Mouse (Mus musculus) embryonic facial prominence, embryonic 13.5 days (tissue): Measurements from ENCODE around the gene Nek7. TPM values are rescaled to one million over a fixed set of nuclear protein-coding genes. Genes with fewer than 3 reads are reported as not detected.

ENCODE experiments used
- ATAC-seq: fragments of 200-750 bp; cut with Nextera tagmentation; 2 replicates; pipeline ENCODE4 v1.8.0; 2017; ENCODE audit warnings: low read depth; ENCODE audit not compliant: insufficient number of reproducible peaks, insufficient read depth, low FRiP score, low TSS enrichment
- H3K27ac ChIP-seq: fragments of 300-500 bp; sonication (generic); 2 replicates; pipeline ENCODE4 v1.5.1; 2015; ENCODE audit warnings: moderate library complexity, mild to moderate bottlenecking, inconsistent platforms
- H3K27me3 ChIP-seq: fragments of 300-500 bp; sonication (generic); 2 replicates; pipeline ENCODE4 v1.6.1; 2015; ENCODE audit warnings: mild to moderate bottlenecking, inconsistent platforms
- H3K36me3 ChIP-seq: fragments of 300-500 bp; sonication (generic); 2 replicates; pipeline ENCODE4 v1.6.1; 2015; ENCODE audit warnings: mild to moderate bottlenecking, inconsistent platforms
- H3K4me1 ChIP-seq: fragments of 300-500 bp; sonication (generic); 2 replicates; pipeline ENCODE4 v1.6.1; 2015; ENCODE audit warnings: inconsistent platforms
- H3K4me2 ChIP-seq: fragments of 300-500 bp; sonication (generic); 2 replicates; pipeline ENCODE4 v1.6.1; 2015; ENCODE audit warnings: moderate library complexity, mild to moderate bottlenecking, inconsistent platforms
- H3K4me3 ChIP-seq: fragments of 300-500 bp; sonication (generic); 2 replicates; pipeline ENCODE4 v1.5.1; 2015; ENCODE audit warnings: mild to moderate bottlenecking, inconsistent platforms
- H3K9ac ChIP-seq: fragments of 300-500 bp; sonication (generic); 2 replicates; pipeline ENCODE4 v1.6.1; 2015; ENCODE audit warnings: mild to moderate bottlenecking, inconsistent platforms
- H3K9me3 ChIP-seq: fragments of 300-500 bp; sonication (generic); 2 replicates; pipeline ENCODE4 v1.6.1; 2016; ENCODE audit warnings: inconsistent platforms
- WGBS: fragments of 180-500 bp; shearing (Covaris S2); methylation state at CpG from one replicate; pipeline ENCODE4 v1.1.7; 2015; ENCODE audit warnings: mixed read lengths; 5-methylcytosine and 5-hydroxymethylcytosine counted together
- polyA plus RNA-seq: library from polyadenylated mRNA; unstranded; fragments of >200 nt; fragmentation: Nextera tagmentation; extraction: Ambion mirVana; gene quantifications from 2 replicates; pipeline ENCODE4 v1.2.1, GENCODE M21; 2015

The Nek7 gene
- polyA plus RNA-seq, 1 experiment from 2014 or later: 31.1 TPM

- H3K27me3 ChIP-seq: no peaks in the 10 kb centered on the region
- no peak overlapping the region for H3K4me3 ChIP-seq
- H3K9ac ChIP-seq: no peak overlapping the region
- no peaks in the 10 kb centered on the region for H3K9me3 ChIP-seq
- WGBS: 61% methylated on average over 1 of the region's 1 CpGs
- ATAC-seq: no peak
- H3K4me1 ChIP-seq: peaks cover 13% of the 10 kb centered on the region
- H3K36me3 ChIP-seq: no peaks in the 10 kb centered on the region
- no peak overlapping the region for H3K4me2 ChIP-seq
- H3K27ac ChIP-seq: no peak overlapping the region
These were observed 3.9 kb upstream of the Nek7 start for GRCm38 (mm10) chr1:138623870-138624269.

GRCm38 (mm10) chr1:138622831-138623230, 2.9 kb upstream of the Nek7 start:
- Histone ChIP-seq H3K9me3 (no peaks in the 10 kb centered on the region), H3K27me3 (no peaks in the 10 kb centered on the region), H3K4me1 (peaks cover 13% of the 10 kb centered on the region), H3K4me3 (no peak overlapping the region), H3K27ac (peak overlapping the region; percentile 68), H3K36me3 (no peaks in the 10 kb centered on the region), H3K4me2 (no peak overlapping the region), H3K9ac (no peak overlapping the region)
- no peak for ATAC-seq
- 82% methylated on average over 5 of the region's 5 CpGs for WGBS

GRCm38 (mm10) chr1:138622431-138622830, 2.5 kb upstream of the Nek7 start:
- Histone ChIP-seq H3K9me3 (no peaks in the 10 kb centered on the region), H3K4me1 (peaks cover 14% of the 10 kb centered on the region), H3K9ac (no peak overlapping the region), H3K27ac (peak overlapping the region; percentile 68), H3K4me2 (no peak overlapping the region), H3K4me3 (no peak overlapping the region), H3K27me3 (no peaks in the 10 kb centered on the region), H3K36me3 (no peaks in the 10 kb centered on the region)
- ATAC-seq: no peak
- 52% methylated on average over 3 of the region's 3 CpGs for WGBS

- H3K9ac ChIP-seq: peak overlapping the region; percentile 91
- no peaks in the 10 kb centered on the region for H3K27me3 ChIP-seq
- peak overlapping the region; percentile 99 for H3K27ac ChIP-seq
- ATAC-seq: peak; percentile 92
- H3K36me3 ChIP-seq: no peaks in the 10 kb centered on the region
- H3K4me1 ChIP-seq: peaks cover 21% of the 10 kb centered on the region
- peak overlapping the region; percentile 92 for H3K4me3 ChIP-seq
- no peaks in the 10 kb centered on the region for H3K9me3 ChIP-seq
- WGBS: under 1% methylated on average over 63 of the region's 83 CpGs
- peak overlapping the region; percentile 80 for H3K4me2 ChIP-seq
These were observed 598 bp downstream of the Nek7 start for GRCm38 (mm10) chr1:138619114-138619971.

- no peaks in the 10 kb centered on the region for H3K9me3 ChIP-seq
- peak; percentile 81 for ATAC-seq
- WGBS: 1% methylated on average over 11 of the region's 11 CpGs
- H3K4me3 ChIP-seq: peak overlapping the region; percentile 92
- H3K27ac ChIP-seq: peak overlapping the region; percentile 55
- peaks cover 21% of the 10 kb centered on the region for H3K4me1 ChIP-seq
- H3K27me3 ChIP-seq: no peaks in the 10 kb centered on the region
- H3K9ac ChIP-seq: peak overlapping the region; percentile 61
- peak overlapping the region; percentile 80 for H3K4me2 ChIP-seq
- no peaks in the 10 kb centered on the region for H3K36me3 ChIP-seq
These were observed 2.0 kb downstream of the Nek7 start for GRCm38 (mm10) chr1:138618012-138618354.

GRCm38 (mm10) chr1:138617279-138618011, 2.5 kb downstream of the Nek7 start:
- H3K9ac ChIP-seq: peak overlapping the region; percentile 61
- H3K4me3 ChIP-seq: peak overlapping the region; percentile 92
- H3K27ac ChIP-seq: peak overlapping the region; percentile 55
- ATAC-seq: no peak
- H3K27me3 ChIP-seq: no peaks in the 10 kb centered on the region
- H3K4me2 ChIP-seq: peak overlapping the region; percentile 80
- 11% methylated on average over 17 of the region's 17 CpGs for WGBS
- H3K4me1 ChIP-seq: peaks cover 17% of the 10 kb centered on the region
- no peaks in the 10 kb centered on the region for H3K9me3 ChIP-seq
- no peaks in the 10 kb centered on the region for H3K36me3 ChIP-seq

DNA sequence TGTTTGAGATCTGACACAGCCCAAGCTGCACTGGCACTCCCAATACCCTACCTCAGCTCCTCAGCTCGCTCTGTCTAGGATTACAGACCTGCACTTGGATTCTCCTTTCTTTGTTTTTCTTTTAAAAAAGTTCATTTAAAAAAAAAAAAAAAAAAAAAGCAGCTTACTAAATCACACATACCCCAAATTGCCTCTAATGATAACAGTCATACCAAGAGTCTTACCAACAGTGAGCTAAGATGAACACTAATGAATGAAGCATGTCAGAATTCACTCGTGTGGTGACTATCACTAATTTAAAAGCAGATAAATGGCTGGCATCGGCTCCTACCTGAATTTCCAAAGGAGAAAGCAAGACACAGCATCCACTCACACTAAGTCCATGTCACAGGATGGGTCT, 4.6 kb downstream of the Nek7 start:
- ATAC-seq: no peak
- WGBS: 72% methylated on average over 3 of the region's 3 CpGs
- Histone ChIP-seq H3K27me3 (no peaks in the 10 kb centered on the region), H3K36me3 (no peaks in the 10 kb centered on the region), H3K9ac (no peak overlapping the region), H3K4me2 (no peak overlapping the region), H3K4me3 (no peak overlapping the region), H3K27ac (no peak overlapping the region), H3K9me3 (no peaks in the 10 kb centered on the region), H3K4me1 (peaks cover 11% of the 10 kb centered on the region)

GRCm38 (mm10) chr1:138614552-138615287, 5.2 kb downstream of the Nek7 start:
- ATAC-seq: no peak
- Histone ChIP-seq H3K4me3 (no peak overlapping the region), H3K9ac (no peak overlapping the region), H3K36me3 (no peaks in the 10 kb centered on the region), H3K4me1 (peaks cover 8% of the 10 kb centered on the region), H3K9me3 (no peaks in the 10 kb centered on the region), H3K4me2 (no peak overlapping the region), H3K27me3 (no peaks in the 10 kb centered on the region), H3K27ac (no peak overlapping the region)
- 75% methylated on average over 6 of the region's 6 CpGs for WGBS

- no peaks in the 10 kb centered on the region for H3K9me3 ChIP-seq
- WGBS: 95% methylated on average over 1 of the region's 1 CpGs
- no peak overlapping the region for H3K27ac ChIP-seq
- H3K27me3 ChIP-seq: no peaks in the 10 kb centered on the region
- H3K9ac ChIP-seq: no peak overlapping the region
- no peak overlapping the region for H3K4me3 ChIP-seq
- H3K4me2 ChIP-seq: no peak overlapping the region
- ATAC-seq: no peak
- no peaks in the 10 kb centered on the region for H3K36me3 ChIP-seq
- peaks cover 5% of the 10 kb centered on the region for H3K4me1 ChIP-seq
These were observed 7.8 kb downstream of the Nek7 start for GRCm38 (mm10) chr1:138612177-138612576.

DNA sequence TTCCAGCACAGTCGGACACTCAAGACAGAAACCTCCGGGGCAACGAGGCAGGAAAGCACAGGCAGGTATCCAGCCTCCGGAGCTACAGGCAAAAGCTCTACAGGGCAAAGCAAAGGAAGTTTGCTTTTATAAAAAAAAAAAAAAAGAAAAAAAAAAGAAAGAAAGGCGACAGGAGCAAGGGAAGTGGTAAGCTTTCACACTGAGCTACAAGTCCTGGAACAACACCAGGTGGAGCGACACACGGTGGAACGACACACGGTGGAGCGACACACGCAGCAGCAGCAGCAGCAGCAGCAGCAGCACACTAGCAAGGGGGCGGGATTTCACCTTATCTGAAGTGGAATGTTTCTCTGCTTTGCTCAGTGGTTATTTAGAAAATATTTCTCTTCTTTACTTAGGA, 10.8 kb downstream of the Nek7 start:
- no peak overlapping the region for H3K4me3 ChIP-seq
- no peaks in the 10 kb centered on the region for H3K4me1 ChIP-seq
- no peaks in the 10 kb centered on the region for H3K9me3 ChIP-seq
- no peak overlapping the region for H3K4me2 ChIP-seq
- WGBS: 89% methylated on average over 12 of the region's 12 CpGs
- no peak for ATAC-seq
- H3K27me3 ChIP-seq: no peaks in the 10 kb centered on the region
- H3K27ac ChIP-seq: no peak overlapping the region
- H3K9ac ChIP-seq: no peak overlapping the region
- no peaks in the 10 kb centered on the region for H3K36me3 ChIP-seq

DNA sequence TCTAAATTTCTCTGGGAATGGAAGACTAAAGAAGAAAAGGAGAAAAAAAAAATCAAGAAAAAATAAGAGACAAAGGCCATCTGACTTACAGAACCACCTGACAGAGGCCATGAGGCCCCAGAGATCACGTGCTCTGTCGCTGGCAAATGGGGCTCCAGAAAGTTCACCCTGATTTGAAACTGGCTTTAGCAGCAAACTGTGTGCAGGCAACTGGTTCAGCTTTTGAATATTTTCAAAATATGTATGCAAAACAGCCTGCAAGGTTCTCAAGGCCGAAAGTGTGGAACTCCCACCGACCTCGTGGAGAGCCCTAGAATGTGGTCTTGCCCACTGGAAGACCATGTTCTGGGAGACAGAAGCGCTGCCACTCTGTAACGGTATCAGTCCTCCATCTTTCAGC, 11.6 kb downstream of the Nek7 start:
- no peaks in the 10 kb centered on the region for H3K9me3 ChIP-seq
- H3K4me2 ChIP-seq: no peak overlapping the region
- no peaks in the 10 kb centered on the region for H3K36me3 ChIP-seq
- WGBS: 92% methylated on average over 7 of the region's 7 CpGs
- no peaks in the 10 kb centered on the region for H3K27me3 ChIP-seq
- no peak overlapping the region for H3K9ac ChIP-seq
- ATAC-seq: no peak
- H3K27ac ChIP-seq: no peak overlapping the region
- H3K4me1 ChIP-seq: no peaks in the 10 kb centered on the region
- no peak overlapping the region for H3K4me3 ChIP-seq
